Mouse (Mus musculus) liver, embryonic 16.5 days (tissue): Measurements from ENCODE around the gene Bdh1. TPM values are rescaled to one million over a fixed set of nuclear protein-coding genes. Genes with fewer than 3 reads are reported as not detected.

Experiments used
- ATAC-seq: fragments of 200-750 bp; cut with Nextera tagmentation; 2 replicates; pipeline ENCODE4 v1.8.0; 2017; ENCODE audit warnings: low read depth, mild to moderate bottlenecking, moderate number of reproducible peaks, moderate library complexity
- H3K27ac ChIP-seq: fragments of 300-500 bp; sonication (generic); 2 replicates; pipeline ENCODE4 v1.5.1; 2014; ENCODE audit warnings: mild to moderate bottlenecking, low read length
- H3K27me3 ChIP-seq: fragments of 300-500 bp; sonication (generic); 2 replicates; pipeline ENCODE4 v1.6.1; 2014; ENCODE audit warnings: low read depth, low read length, mixed read lengths; ENCODE audit not compliant: control insufficient read depth, insufficient read depth
- H3K36me3 ChIP-seq: fragments of 300-500 bp; sonication (generic); 2 replicates; pipeline ENCODE4 v1.6.1; 2014; ENCODE audit warnings: mild to moderate bottlenecking; ENCODE audit not compliant: control insufficient read depth, insufficient read depth
- H3K4me1 ChIP-seq: fragments of 300-500 bp; sonication (generic); 2 replicates; pipeline ENCODE4 v1.6.1; 2014; ENCODE audit warnings: low read depth, low read length, mixed read lengths; ENCODE audit not compliant: control insufficient read depth
- H3K4me2 ChIP-seq: fragments of 300-500 bp; sonication (generic); 2 replicates; pipeline ENCODE4 v1.6.1; 2014; ENCODE audit warnings: low read depth, low read length, mixed read lengths
- H3K4me3 ChIP-seq: fragments of 300-500 bp; sonication (generic); 2 replicates; pipeline ENCODE4 v1.5.1; 2014; ENCODE audit warnings: low read depth, mild to moderate bottlenecking, low read length
- H3K9ac ChIP-seq: fragments of 300-500 bp; sonication (generic); 2 replicates; pipeline ENCODE4 v1.6.1; 2014; ENCODE audit warnings: low read depth, low read length
- H3K9me3 ChIP-seq: fragments of 300-500 bp; sonication (generic); replicated peaks from 2 replicates; pipeline ENCODE4 v1.6.1; 2016; ENCODE audit warnings: low read length; ENCODE audit not compliant: control insufficient read depth
- WGBS: fragments of 180-500 bp; shearing (Covaris S2); extraction: QIAGEN DNeasy Blood & Tissue Kit; methylation state at CpG from one replicate; pipeline ENCODE4 v1.1.7; 2014; ENCODE audit not compliant: insufficient replicate concordance; 5-methylcytosine and 5-hydroxymethylcytosine counted together
- polyA plus RNA-seq: library from polyadenylated mRNA; unstranded; fragments of >200 nt; fragmentation: Nextera tagmentation; extraction: Ambion mirVana; gene quantifications from 2 replicates; pipeline ENCODE4 v1.2.1, GENCODE M21; 2015

Bdh1 gene
- polyA plus RNA-seq, 1 experiment from 2014 or later: 98.4 TPM

DNA sequence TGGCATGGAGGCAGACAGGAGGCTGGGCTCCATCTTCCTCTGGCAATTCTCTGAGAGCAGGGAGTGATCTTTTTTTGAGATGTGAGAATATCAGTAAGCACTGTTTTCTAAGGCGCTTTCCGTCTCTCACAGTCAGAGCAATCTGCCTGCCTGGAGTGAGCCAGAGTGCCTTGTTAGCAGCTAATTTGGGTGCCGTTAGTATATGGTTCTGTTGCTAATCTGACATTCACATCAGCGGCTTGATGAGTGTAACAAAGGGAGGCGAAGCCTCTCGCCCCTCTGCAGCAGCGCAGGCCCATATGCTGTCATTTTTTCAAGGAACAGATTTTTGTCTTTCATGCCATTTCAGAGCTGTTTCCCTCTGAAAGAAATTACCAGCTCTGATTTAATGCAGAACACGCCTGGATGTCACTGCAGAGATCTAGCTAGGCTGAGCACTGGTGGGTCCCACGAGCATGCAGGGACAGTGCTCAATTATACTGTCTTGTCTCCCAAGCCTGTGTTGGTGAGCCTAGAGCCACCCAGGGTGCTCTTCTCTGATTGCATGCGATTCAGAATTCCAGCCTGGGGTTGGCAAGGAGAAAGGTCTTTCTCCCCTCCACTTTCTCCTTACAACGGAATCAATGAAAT lies 77.7 kb downstream of the Bdh1 start:
- no peak for ATAC-seq
- Histone ChIP-seq H3K4me3 (no peak overlapping the region), H3K27ac (no peak overlapping the region), H3K4me2 (no peak overlapping the region), H3K4me1 (no peaks in the 10 kb centered on the region), H3K9me3 (no peaks in the 10 kb centered on the region), H3K9ac (no peak overlapping the region), H3K27me3 (no peaks in the 10 kb centered on the region; the same call in 1 of the 2 replicates), H3K36me3 (no peaks in the 10 kb centered on the region)
- 62% methylated on average over 11 of the region's 11 CpGs for WGBS

- H3K9ac ChIP-seq: no peak overlapping the region
- H3K4me1 ChIP-seq: no peaks in the 10 kb centered on the region
- 50% methylated on average over 3 of the region's 3 CpGs for WGBS
- ATAC-seq: no peak
- no peaks in the 10 kb centered on the region for H3K27me3 ChIP-seq
- no peak overlapping the region for H3K4me2 ChIP-seq
- H3K27ac ChIP-seq: no peak overlapping the region
- no peaks in the 10 kb centered on the region for H3K9me3 ChIP-seq
- no peaks in the 10 kb centered on the region for H3K36me3 ChIP-seq
- no peak overlapping the region for H3K4me3 ChIP-seq
Observed at GRCm38 (mm10) chr16:31500532-31500931, 78.5 kb downstream of the Bdh1 start.

DNA sequence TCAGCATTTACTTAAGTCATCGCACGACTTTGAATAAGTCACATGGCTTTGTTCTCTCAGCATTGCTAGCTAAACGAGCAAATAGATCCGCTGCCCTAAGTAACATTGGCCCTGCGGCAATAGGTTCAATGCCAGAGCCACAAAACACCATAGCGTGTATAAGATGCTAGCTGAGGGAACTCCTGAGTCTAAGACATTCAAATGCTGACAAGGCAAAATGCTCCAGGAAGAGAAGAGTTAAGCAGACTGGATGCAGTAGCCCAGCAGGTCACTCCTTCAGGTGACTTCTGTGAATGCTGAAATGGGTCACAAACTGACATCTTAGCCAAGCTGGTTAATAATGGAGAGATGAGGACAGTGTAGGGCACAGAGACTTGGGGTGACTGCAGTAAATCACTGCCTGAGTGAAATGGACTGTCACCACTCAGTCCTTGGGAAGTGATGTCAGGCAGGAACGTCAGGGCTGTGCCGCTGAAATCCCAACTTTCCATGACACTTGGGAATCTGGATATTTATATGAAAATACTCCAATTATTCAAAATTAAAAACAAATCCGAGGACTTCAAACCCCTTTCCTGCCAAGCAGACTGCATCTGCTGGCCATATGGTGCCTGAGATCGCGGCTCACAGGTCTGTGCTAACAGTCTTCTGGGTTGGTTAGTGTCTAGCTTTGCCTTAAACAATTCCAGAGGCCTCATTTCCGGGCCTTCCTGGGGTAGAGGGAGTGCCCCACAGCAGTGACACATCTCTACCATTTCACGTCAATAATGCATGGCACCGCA lies 79.1 kb downstream of the Bdh1 start:
- 65% methylated on average over 14 of the region's 14 CpGs for WGBS
- Histone ChIP-seq H3K4me1 (no peaks in the 10 kb centered on the region), H3K9me3 (no peaks in the 10 kb centered on the region), H3K9ac (no peak overlapping the region), H3K27me3 (no peaks in the 10 kb centered on the region), H3K4me2 (no peak overlapping the region), H3K27ac (no peak overlapping the region), H3K36me3 (no peaks in the 10 kb centered on the region), H3K4me3 (no peak overlapping the region)
- ATAC-seq: no peak

DNA sequence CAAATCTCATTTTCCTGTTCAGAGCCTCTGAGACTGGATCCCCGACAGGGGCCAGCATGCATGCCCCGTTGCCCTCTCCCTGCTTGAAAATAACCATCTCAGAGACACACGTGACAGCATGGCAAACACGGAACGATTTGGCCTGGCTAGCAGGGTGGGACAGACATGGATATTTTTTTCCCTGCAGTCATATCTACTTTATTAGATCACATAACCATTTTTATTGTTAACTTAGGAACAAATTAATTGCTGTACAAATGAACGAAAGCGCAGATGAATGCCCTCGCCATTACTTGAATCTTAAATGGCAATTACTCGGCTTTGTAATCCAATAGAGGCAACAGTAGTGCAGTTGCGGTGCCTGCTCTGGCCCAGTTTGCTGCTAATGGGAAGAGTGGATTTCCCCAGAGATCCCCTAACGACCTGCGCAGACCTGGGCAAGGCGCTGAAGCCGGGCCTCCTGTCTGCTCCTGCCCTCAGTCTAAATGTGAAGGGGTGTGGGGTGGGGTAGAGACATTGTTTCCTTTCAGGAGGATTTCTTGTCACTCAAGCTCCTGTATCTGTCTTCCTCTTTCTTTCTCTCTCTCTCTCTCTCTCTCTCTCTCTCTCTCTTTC lies 79.8 kb downstream of the Bdh1 start:
- Histone ChIP-seq H3K36me3 (no peaks in the 10 kb centered on the region), H3K4me2 (no peak overlapping the region), H3K27ac (no peak overlapping the region), H3K27me3 (no peaks in the 10 kb centered on the region), H3K9me3 (no peaks in the 10 kb centered on the region), H3K4me1 (peaks cover under 1% of the 10 kb centered on the region; the same call in 1 of the 2 replicates), H3K9ac (no peak overlapping the region), H3K4me3 (no peak overlapping the region)
- ATAC-seq: no peak
- WGBS: 71% methylated on average over 14 of the region's 14 CpGs

- no peak overlapping the region for H3K4me3 ChIP-seq
- H3K27me3 ChIP-seq: no peaks in the 10 kb centered on the region
- H3K27ac ChIP-seq: no peak overlapping the region
- peak overlapping the region; percentile 33; the same call in 1 of the 2 replicates for H3K4me2 ChIP-seq
- no peaks in the 10 kb centered on the region for H3K9me3 ChIP-seq
- 32% methylated on average over 10 of the region's 10 CpGs for WGBS
- peak; percentile 23; the same call in 1 of the 2 replicates for ATAC-seq
- H3K4me1 ChIP-seq: peaks cover 24% of the 10 kb centered on the region
- H3K36me3 ChIP-seq: no peaks in the 10 kb centered on the region
- H3K9ac ChIP-seq: no peak overlapping the region
Observed at GRCm38 (mm10) chr16:31506665-31507456, 84.8 kb downstream of the Bdh1 start.

DNA sequence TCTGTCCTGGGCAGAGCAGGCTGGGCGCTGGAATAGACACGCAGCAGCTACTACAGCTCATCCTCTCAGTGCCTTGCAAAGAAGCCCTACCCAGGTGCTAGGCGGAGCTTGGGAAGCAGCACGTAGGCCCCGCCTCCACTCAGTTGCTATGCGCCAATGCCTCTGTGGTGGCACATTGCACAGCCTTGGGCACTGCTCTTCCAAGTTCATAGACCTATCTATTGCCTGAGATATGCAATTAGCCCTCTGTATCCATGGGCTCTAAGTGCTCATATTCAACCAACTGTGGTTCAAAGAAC lies 85.3 kb downstream of the Bdh1 start:
- WGBS: 31% methylated on average over 6 of the region's 6 CpGs
- Histone ChIP-seq H3K27me3 (no peaks in the 10 kb centered on the region), H3K9me3 (no peaks in the 10 kb centered on the region), H3K27ac (no peak overlapping the region), H3K9ac (no peak overlapping the region), H3K4me2 (peak overlapping the region; percentile 33), H3K4me3 (no peak overlapping the region), H3K36me3 (no peaks in the 10 kb centered on the region), H3K4me1 (peaks cover 24% of the 10 kb centered on the region)
- ATAC-seq: peak; percentile 67

- Histone ChIP-seq H3K9me3 (no peaks in the 10 kb centered on the region), H3K4me2 (peak overlapping the region; percentile 33), H3K27ac (no peak overlapping the region), H3K36me3 (no peaks in the 10 kb centered on the region), H3K9ac (no peak overlapping the region), H3K4me1 (peaks cover 24% of the 10 kb centered on the region), H3K4me3 (no peak overlapping the region), H3K27me3 (no peaks in the 10 kb centered on the region)
- peak; percentile 56; the same call in 1 of the 2 replicates for ATAC-seq
- 27% methylated on average over 14 of the region's 14 CpGs for WGBS
Observed at GRCm38 (mm10) chr16:31507794-31508526, 85.9 kb downstream of the Bdh1 start.
